Mouse (Mus musculus) C2C12 (cell line): ENCODE measurements around the gene Mapre3.

Experiments
- CEBPB ChIP-seq: IDR thresholded peaks from one replicate; pipeline ENCODE4 v1.6.1; 2011; ENCODE audit warnings: low read depth, mild to moderate bottlenecking, control low read depth, moderate library complexity
- CTCF ChIP-seq: IDR thresholded peaks from one replicate; pipeline ENCODE4 v1.5.1; 2011; ENCODE audit not compliant: control insufficient read depth, insufficient read depth, insufficient read length
- MAX ChIP-seq: IDR thresholded peaks from one replicate; pipeline ENCODE4 v1.6.1; 2011; ENCODE audit warnings: mild to moderate bottlenecking, control low read depth
- MYOD1 ChIP-seq: IDR thresholded peaks from one replicate; pipeline ENCODE4 v1.6.1; 2011; ENCODE audit warnings: low read depth; ENCODE audit not compliant: control insufficient read depth, insufficient read length
- MYOG ChIP-seq: IDR thresholded peaks from one replicate; pipeline ENCODE4 v1.6.1; 2011; ENCODE audit not compliant: control insufficient read depth, insufficient read length; ENCODE audit errors: extremely low read depth
- USF1 ChIP-seq: IDR thresholded peaks from one replicate; pipeline ENCODE4 v1.6.1; 2011; ENCODE audit warnings: low read depth, mild to moderate bottlenecking, control low read depth, moderate library complexity

- no peak for TF ChIP-seq CTCF
- TF ChIP-seq CEBPB = no peak
- TF ChIP-seq USF1 = no peak
- TF ChIP-seq MYOD1 = no peak
- TF ChIP-seq MAX = peak; percentile 18
- no peak for TF ChIP-seq MYOG
These were observed 74.1 kb downstream of the Mapre3 start, which contains the start of gene Agbl5 for GRCm38 (mm10) chr5:30888337-30889087.
